Mouse (Mus musculus): Measurements from ENCODE around the gene Ankrd16. TPM values are rescaled to one million over a fixed set of nuclear protein-coding genes. Genes with fewer than 3 reads are reported as not detected.

Ankrd16 gene
- total RNA-seq, 2 experiments from 2014 or later = 53.6 to 58.5 TPM

Other genes starting within 250 kb of the Ankrd16 start
- 10 to 100 TPM; 38.1 to 42.3 TPM for gene Pfkfb3, start 223.8 kb upstream of the Ankrd16 start, total RNA-seq (2021)
- 10 to 100 TPM; 88.5 to 93.5 TPM for gene Rbm17, start 173.7 kb upstream of the Ankrd16 start, total RNA-seq (2021)
- gene Gm17490, start 151.6 kb upstream of the Ankrd16 start, total RNA-seq (2021) = not detected
- under 1 TPM in 1 of 2 experiments, not detected in 1; 0.19 TPM for gene Il2ra, start 135.1 kb upstream of the Ankrd16 start, total RNA-seq (2021)
- 10 to 100 TPM in 1 of 2 experiments, 1 to 10 TPM in 1; 7.4 to 14.0 TPM for gene Il15ra, start 72.6 kb upstream of the Ankrd16 start, total RNA-seq (2021)
- 100 to 1,000 TPM; 109 to 125 TPM for gene Fbh1, start 294 bp upstream of the Ankrd16 start, total RNA-seq (2021)

Data from left cerebral cortex, adult 18-20 months (tissue).